Mouse (Mus musculus): ENCODE data around the gene Tfip11. TPM values are rescaled to one million over a fixed set of nuclear protein-coding genes. Genes with fewer than 3 reads are reported as not detected.
A peak's percentile ranks its signal among the peaks of the same experiment; 100 is the strongest.

Gene Tfip11
- polyA plus RNA-seq (2015; fragmentation: Nextera tagmentation; extraction: Ambion mirVana), result 30.5 and 33.8 TPM in 2 replicates

- no peaks in the 10 kb centered on the region for H3K27me3 ChIP-seq
- peak within 1 kb of the TSS; percentile 79 for H3K4me2 ChIP-seq
- H3K9me3 ChIP-seq (replicated peaks), result no peaks in the 10 kb centered on the region
- peak; percentile 81 for ATAC-seq (replicated peaks; ENCODE audit: low FRiP score)
- WGBS, result 7% methylated on average over 48 of the region's 48 CpGs
- peak within 1 kb of the TSS; percentile 99 for H3K4me3 ChIP-seq (replicated peaks)
- H3K9ac ChIP-seq, result peak within 1 kb of the TSS; percentile 86
- H3K4me1 ChIP-seq, result peaks cover 31% of the 10 kb centered on the region
- H3K27ac ChIP-seq, result peak within 1 kb of the TSS; percentile 95
- peaks cover 33% of the 10 kb centered on the region for H3K36me3 ChIP-seq
Observed at GRCm38 (mm10) chr5:112325546-112326445, at the start of gene Tfip11. Gene Tfip11, plus strand, starts transcription at chr5:112326358.

- Histone ChIP-seq H3K27me3 (no peaks in the 10 kb centered on the region), H3K36me3 (no peaks in the 10 kb centered on the region), H3K4me2 (peak overlapping the region; percentile 86), H3K9me3 (replicated peaks) (no peaks in the 10 kb centered on the region), H3K27ac (peak overlapping the region; percentile 84), H3K4me3 (replicated peaks) (peak overlapping the region; percentile 82), H3K4me1 (peaks cover 83% of the 10 kb centered on the region), H3K9ac (peak overlapping the region; percentile 83)
- no peak; the same call in 1 of the 2 replicates for ATAC-seq (replicated peaks; ENCODE audit: low FRiP score)
- WGBS, result under 1% methylated on average over 24 of the region's 24 CpGs
Observed at GRCm38 (mm10) chr5:112276907-112277348, 49.2 kb upstream of the Tfip11 start.

GRCm38 (mm10) chr5:112277906-112278470 lies 48.2 kb upstream of the Tfip11 start:
- peak overlapping the region; percentile 82 for H3K4me3 ChIP-seq (replicated peaks)
- H3K9ac ChIP-seq, result peak overlapping the region; percentile 24; the same call in 1 of the 2 replicates
- peaks cover 87% of the 10 kb centered on the region for H3K4me1 ChIP-seq
- H3K9me3 ChIP-seq (replicated peaks), result no peaks in the 10 kb centered on the region
- H3K27ac ChIP-seq, result no peak overlapping the region
- 71% methylated on average over 11 of the region's 11 CpGs for WGBS
- ATAC-seq (replicated peaks; ENCODE audit: low FRiP score), result no peak
- H3K27me3 ChIP-seq, result no peaks in the 10 kb centered on the region
- H3K36me3 ChIP-seq, result no peaks in the 10 kb centered on the region
- H3K4me2 ChIP-seq, result peak overlapping the region; percentile 86

- Histone ChIP-seq H3K4me1 (peaks cover 86% of the 10 kb centered on the region), H3K4me3 (replicated peaks) (no peak overlapping the region)
Observed at GRCm38 (mm10) chr5:112279181-112280021, 46.8 kb upstream of the Tfip11 start.

GRCm38 (mm10) chr5:112280151-112280550 lies 46.0 kb upstream of the Tfip11 start:
- H3K4me3 ChIP-seq (replicated peaks), result no peak overlapping the region
- no peak overlapping the region for H3K9ac ChIP-seq
- no peaks in the 10 kb centered on the region for H3K9me3 ChIP-seq (replicated peaks)
- peaks cover 83% of the 10 kb centered on the region for H3K4me1 ChIP-seq
- ATAC-seq (replicated peaks; ENCODE audit: low FRiP score), result no peak
- H3K4me2 ChIP-seq, result peak overlapping the region; percentile 86
- no peaks in the 10 kb centered on the region for H3K27me3 ChIP-seq
- 80% methylated on average over 7 of the region's 7 CpGs for WGBS
- no peaks in the 10 kb centered on the region for H3K36me3 ChIP-seq
- peak overlapping the region; percentile 46; the same call in 1 of the 2 replicates for H3K27ac ChIP-seq

More at GRCm38 (mm10) chr5:112279181-112280021, 46.8 kb upstream of the Tfip11 start:
- no peak for ATAC-seq (replicated peaks; ENCODE audit: low FRiP score)
- Histone ChIP-seq H3K4me2 (peak overlapping the region; percentile 86), H3K9ac (no peak overlapping the region), H3K27me3 (no peaks in the 10 kb centered on the region), H3K36me3 (no peaks in the 10 kb centered on the region), H3K27ac (peak overlapping the region; percentile 46), H3K9me3 (replicated peaks) (no peaks in the 10 kb centered on the region)
- WGBS, result 84% methylated on average over 17 of the region's 17 CpGs

GRCm38 (mm10) chr5:112280863-112281660 lies 45.1 kb upstream of the Tfip11 start:
- Histone ChIP-seq H3K36me3 (0 out of 2 replicates have a peak, but pooled peaks cover 3% of the 10 kb centered on the region), H3K27ac (peak overlapping the region; percentile 39; the same call in 1 of the 2 replicates), H3K9me3 (replicated peaks) (no peaks in the 10 kb centered on the region), H3K9ac (no peak overlapping the region), H3K27me3 (no peaks in the 10 kb centered on the region), H3K4me2 (no peak overlapping the region), H3K4me1 (peaks cover 79% of the 10 kb centered on the region), H3K4me3 (replicated peaks) (no peak overlapping the region)
- no peak for ATAC-seq (replicated peaks; ENCODE audit: low FRiP score)
- 60% methylated on average over 15 of the region's 15 CpGs for WGBS

- H3K36me3 ChIP-seq, result 0 out of 2 replicates have a peak, but pooled peaks cover 3% of the 10 kb centered on the region
- no peak overlapping the region for H3K9ac ChIP-seq
- H3K27me3 ChIP-seq, result no peaks in the 10 kb centered on the region
- no peak overlapping the region for H3K4me2 ChIP-seq
- peak overlapping the region; percentile 61 for H3K27ac ChIP-seq
- ATAC-seq (replicated peaks; ENCODE audit: low FRiP score), result no peak
- H3K4me3 ChIP-seq (replicated peaks), result no peak overlapping the region
- 82% methylated on average over 4 of the region's 4 CpGs for WGBS
- no peaks in the 10 kb centered on the region for H3K9me3 ChIP-seq (replicated peaks)
- peaks cover 85% of the 10 kb centered on the region for H3K4me1 ChIP-seq
Observed at GRCm38 (mm10) chr5:112281676-112282075, 44.5 kb upstream of the Tfip11 start.

GRCm38 (mm10) chr5:112282123-112282779 lies 43.9 kb upstream of the Tfip11 start:
- no peaks in the 10 kb centered on the region for H3K27me3 ChIP-seq
- H3K9me3 ChIP-seq (replicated peaks), result no peaks in the 10 kb centered on the region
- WGBS, result 71% methylated on average over 6 of the region's 6 CpGs
- no peak overlapping the region for H3K9ac ChIP-seq
- peaks cover 89% of the 10 kb centered on the region for H3K4me1 ChIP-seq
- no peak overlapping the region for H3K4me3 ChIP-seq (replicated peaks)
- H3K36me3 ChIP-seq, result 0 out of 2 replicates have a peak, but pooled peaks cover 3% of the 10 kb centered on the region
- H3K27ac ChIP-seq, result peak overlapping the region; percentile 61
- H3K4me2 ChIP-seq, result no peak overlapping the region
- ATAC-seq (replicated peaks; ENCODE audit: low FRiP score), result no peak

- Histone ChIP-seq H3K9ac (no peak overlapping the region), H3K4me2 (no peak overlapping the region)
- WGBS, result 64% methylated on average over 9 of the region's 9 CpGs
Observed at GRCm38 (mm10) chr5:112282780-112283482, 43.2 kb upstream of the Tfip11 start.

GRCm38 (mm10) chr5:112283543-112284202 lies 42.5 kb upstream of the Tfip11 start:
- H3K27me3 ChIP-seq, result no peaks in the 10 kb centered on the region
- peak overlapping the region; percentile 61 for H3K27ac ChIP-seq
- no peak overlapping the region for H3K4me3 ChIP-seq (replicated peaks)
- 0 out of 2 replicates have a peak, but pooled peaks cover 3% of the 10 kb centered on the region for H3K36me3 ChIP-seq
- H3K9me3 ChIP-seq (replicated peaks), result no peaks in the 10 kb centered on the region
- no peak overlapping the region for H3K9ac ChIP-seq
- H3K4me2 ChIP-seq, result no peak overlapping the region
- ATAC-seq (replicated peaks; ENCODE audit: low FRiP score), result no peak
- WGBS, result 67% methylated on average over 10 of the region's 10 CpGs
- peaks cover 89% of the 10 kb centered on the region for H3K4me1 ChIP-seq

More at GRCm38 (mm10) chr5:112282780-112283482, 43.2 kb upstream of the Tfip11 start:
- no peak overlapping the region for H3K4me3 ChIP-seq (replicated peaks)
- H3K27ac ChIP-seq, result peak overlapping the region; percentile 61
- no peaks in the 10 kb centered on the region for H3K9me3 ChIP-seq (replicated peaks)
- ATAC-seq (replicated peaks; ENCODE audit: low FRiP score), result no peak
- H3K27me3 ChIP-seq, result no peaks in the 10 kb centered on the region
- H3K4me1 ChIP-seq, result peaks cover 89% of the 10 kb centered on the region
- H3K36me3 ChIP-seq, result 0 out of 2 replicates have a peak, but pooled peaks cover 3% of the 10 kb centered on the region
